Mouse (Mus musculus): ENCODE measurements around the gene Zfp770.
"Not testable (repeated sequence)": the region's sequence is repeated elsewhere in the genome, so short reads cannot be mapped to it uniquely, and the experiment has no call there.

Zfp770 gene

GRCm38 (mm10) chr2:114200932-114201559 is at the start of gene Zfp770:
Zfp770 (minus strand) TSS chr2:114201469.
- peak; percentile 86 for DNase-seq (ENCODE audit: extremely low spot score, low spot score)

GRCm38 (mm10) chr2:114249440-114249839 is 48.2 kb upstream of the Zfp770 start:
- no peak for DNase-seq (ENCODE audit: extremely low spot score, low spot score)

- no peak for DNase-seq (ENCODE audit: extremely low spot score, low spot score)
Measured at GRCm38 (mm10) chr2:114237639-114238038, 36.4 kb upstream of the Zfp770 start.

- DNase-seq (ENCODE audit: extremely low spot score, low spot score) = no peak
Measured at GRCm38 (mm10) chr2:114236566-114236965, 35.3 kb upstream of the Zfp770 start.

- DNase-seq (ENCODE audit: extremely low spot score, low spot score) = no peak
Measured at GRCm38 (mm10) chr2:114235584-114235983, 34.3 kb upstream of the Zfp770 start.

GRCm38 (mm10) chr2:114231248-114231647 is 30.0 kb upstream of the Zfp770 start:
- no peak for DNase-seq (ENCODE audit: extremely low spot score, low spot score)

- DNase-seq (ENCODE audit: extremely low spot score, low spot score) = no peak
Measured at GRCm38 (mm10) chr2:114228672-114229071, 27.4 kb upstream of the Zfp770 start.

- no peak for DNase-seq (ENCODE audit: extremely low spot score, low spot score)
Measured at GRCm38 (mm10) chr2:114205036-114205435, 3.8 kb upstream of the Zfp770 start.

GRCm38 (mm10) chr2:114201574-114201973 is 305 bp upstream of the Zfp770 start:
- DNase-seq (ENCODE audit: extremely low spot score, low spot score) = no peak

GRCm38 (mm10) chr2:114196421-114196820 is 4.8 kb downstream of the Zfp770 start:
- DNase-seq (ENCODE audit: extremely low spot score, low spot score) = no peak

GRCm38 (mm10) chr2:114186924-114187323 is 14.3 kb downstream of the Zfp770 start, which contains the start of gene Aqr:
Aqr (minus strand) TSS chr2:114187024.
- DNase-seq (ENCODE audit: extremely low spot score, low spot score) = not testable (repeated sequence)

- DNase-seq (ENCODE audit: extremely low spot score, low spot score) = no peak
Measured at GRCm38 (mm10) chr2:114177802-114178733, 23.2 kb downstream of the Zfp770 start.

GRCm38 (mm10) chr2:114174651-114175484 is 26.4 kb downstream of the Zfp770 start:
- peak; percentile 82 for DNase-seq (ENCODE audit: extremely low spot score, low spot score)

- no peak for DNase-seq (ENCODE audit: extremely low spot score, low spot score)
Measured at GRCm38 (mm10) chr2:114173248-114173647, 28.0 kb downstream of the Zfp770 start.

GRCm38 (mm10) chr2:114167837-114168236 is 33.4 kb downstream of the Zfp770 start:
- no peak for DNase-seq (ENCODE audit: extremely low spot score, low spot score)

- DNase-seq (ENCODE audit: extremely low spot score, low spot score) = no peak
Measured at GRCm38 (mm10) chr2:114161978-114162377, 39.3 kb downstream of the Zfp770 start.

- DNase-seq (ENCODE audit: extremely low spot score, low spot score) = no peak
Measured at GRCm38 (mm10) chr2:114157345-114157744, 43.9 kb downstream of the Zfp770 start.

- DNase-seq (ENCODE audit: extremely low spot score, low spot score) = no peak
Measured at GRCm38 (mm10) chr2:114156639-114157038, 44.6 kb downstream of the Zfp770 start.

- no peak for DNase-seq (ENCODE audit: extremely low spot score, low spot score)
Measured at GRCm38 (mm10) chr2:114153247-114153646, 48.0 kb downstream of the Zfp770 start.

- DNase-seq (ENCODE audit: extremely low spot score, low spot score) = no peak
Measured at GRCm38 (mm10) chr2:114146864-114147458, 54.3 kb downstream of the Zfp770 start.

GRCm38 (mm10) chr2:114145315-114145801 is 55.9 kb downstream of the Zfp770 start:
- peak; percentile 32 for DNase-seq (ENCODE audit: extremely low spot score, low spot score)

Measured in neural tube, embryonic 10.5 days (tissue).